Mouse (Mus musculus) stomach, postnatal 0 days (tissue): Measurements from ENCODE around the gene Ltc4s.

Experiments
- CTCF ChIP-seq: IDR thresholded peaks from 2 replicates; pipeline ENCODE4 v1.5.1; 2016; ENCODE audit warnings: antibody characterized with exemption, low read depth, mild to moderate bottlenecking, moderate library complexity
- EP300 ChIP-seq: optimal IDR thresholded peaks from 2 replicates; pipeline ENCODE3; 2016; ENCODE audit warnings: antibody characterized with exemption

GRCm38 (mm10) chr11:50272819-50273218, 34.4 kb upstream of the Ltc4s start:
- TF ChIP-seq CTCF (no peak), EP300 (no peak)
